Mouse (Mus musculus) heart, embryonic 14.5 days (tissue): ENCODE results near the gene Dnaaf3. TPM values are rescaled to one million over a fixed set of nuclear protein-coding genes. Genes with fewer than 3 reads are reported as not detected.

ENCODE experiments used
- ATAC-seq: fragments of 200-750 bp; cut with Nextera tagmentation; 2 replicates; pipeline ENCODE4 v1.8.0; 2017; ENCODE audit warnings: low read depth, moderate TSS enrichment; ENCODE audit not compliant: insufficient number of reproducible peaks, insufficient read depth, low FRiP score
- H3K27ac ChIP-seq, 2 experiments: fragments of 200-500 bp in 1 of 2; fragments of 300-500 bp in 1 of 2; sonication (generic) in 1 of 2; replicated peaks in 1 of 2; 2 replicates each; pipeline ENCODE4 v1.5.1; 2012 to 2014; ENCODE audit warnings: low read depth in 2 of 2, low read length in 2 of 2, control low read depth in 1 of 2, mild to moderate bottlenecking in 1 of 2, mixed read lengths in 1 of 2; ENCODE audit not compliant: control insufficient read depth in 1 of 2, insufficient read depth in 1 of 2
- H3K27me3 ChIP-seq: fragments of 300-500 bp; sonication (generic); 2 replicates; pipeline ENCODE4 v1.6.1; 2014; ENCODE audit warnings: mild to moderate bottlenecking, low read length, control low read depth; ENCODE audit not compliant: control insufficient read depth, insufficient read depth
- H3K36me3 ChIP-seq: fragments of 300-500 bp; sonication (generic); 2 replicates; pipeline ENCODE4 v1.6.1; 2014; ENCODE audit warnings: mild to moderate bottlenecking, control low read depth, low read length, mixed read lengths; ENCODE audit not compliant: control insufficient read depth, insufficient read depth
- H3K4me1 ChIP-seq, 2 experiments: fragments of 200-500 bp in 1 of 2; fragments of 300-500 bp in 1 of 2; sonication (generic) in 1 of 2; 2 replicates each; pipeline ENCODE4 v1.6.1; 2012 to 2014; ENCODE audit warnings: low read length in 2 of 2, control low read depth in 1 of 2, mixed read lengths in 1 of 2; ENCODE audit not compliant: control insufficient read depth in 2 of 2, insufficient read depth in 2 of 2
- H3K4me2 ChIP-seq: fragments of 300-500 bp; sonication (generic); 2 replicates; pipeline ENCODE4 v1.6.1; 2014; ENCODE audit warnings: mild to moderate bottlenecking, low read length
- H3K4me3 ChIP-seq, 2 experiments: fragments of 200-500 bp in 1 of 2; fragments of 300-500 bp in 1 of 2; sonication (generic) in 1 of 2; 2 replicates each; pipeline ENCODE4 v1.5.1; 2012 to 2014; ENCODE audit warnings: low read length in 2 of 2, mild to moderate bottlenecking in 2 of 2, control low read depth in 1 of 2, low read depth in 1 of 2, moderate library complexity in 1 of 2; ENCODE audit not compliant: control insufficient read depth in 1 of 2, insufficient read depth in 1 of 2
- H3K9ac ChIP-seq: fragments of 300-500 bp; sonication (generic); 2 replicates; pipeline ENCODE4 v1.6.1; 2014; ENCODE audit warnings: mild to moderate bottlenecking, low read length
- H3K9me3 ChIP-seq: fragments of 300-500 bp; sonication (generic); 2 replicates; pipeline ENCODE4 v1.6.1; 2016; ENCODE audit warnings: low read length, control low read depth; ENCODE audit not compliant: control insufficient read depth
- WGBS: fragments of 180-500 bp; shearing (Covaris S2); extraction: QIAGEN DNeasy Blood & Tissue Kit; methylation state at CpG from one replicate; pipeline ENCODE4 v1.1.7; 2014; 5-methylcytosine and 5-hydroxymethylcytosine counted together
- polyA plus RNA-seq: library from polyadenylated mRNA; unstranded; fragments of >200 nt; fragmentation: Nextera tagmentation; extraction: Ambion mirVana; gene quantifications from 2 replicates; pipeline ENCODE4 v1.2.1, GENCODE M21; 2014

Dnaaf3 gene
- polyA plus RNA-seq, 1 experiment from 2014 or later = 0.15 TPM

- ATAC-seq = no peak
- H3K9ac ChIP-seq = peak overlapping the region; percentile 56
- peaks cover 46 to 55% of the 10 kb centered on the region in 2 experiments for H3K4me1 ChIP-seq
- H3K9me3 ChIP-seq = no peaks in the 10 kb centered on the region
- peaks cover 33% of the 10 kb centered on the region for H3K36me3 ChIP-seq
- no peaks in the 10 kb centered on the region for H3K27me3 ChIP-seq
- H3K4me3 ChIP-seq = peak overlapping the region in 1 of 2 experiments; percentile 6; a peak in 1 of 4 replicates
- H3K27ac ChIP-seq = peak overlapping the region; percentile 20 to 39
- H3K4me2 ChIP-seq = peak overlapping the region; percentile 69
- WGBS = 54% methylated on average over 1 of the region's 1 CpGs
Observed at GRCm38 (mm10) chr7:4518487-4518886, 13.8 kb downstream of the Dnaaf3 start.

DNA sequence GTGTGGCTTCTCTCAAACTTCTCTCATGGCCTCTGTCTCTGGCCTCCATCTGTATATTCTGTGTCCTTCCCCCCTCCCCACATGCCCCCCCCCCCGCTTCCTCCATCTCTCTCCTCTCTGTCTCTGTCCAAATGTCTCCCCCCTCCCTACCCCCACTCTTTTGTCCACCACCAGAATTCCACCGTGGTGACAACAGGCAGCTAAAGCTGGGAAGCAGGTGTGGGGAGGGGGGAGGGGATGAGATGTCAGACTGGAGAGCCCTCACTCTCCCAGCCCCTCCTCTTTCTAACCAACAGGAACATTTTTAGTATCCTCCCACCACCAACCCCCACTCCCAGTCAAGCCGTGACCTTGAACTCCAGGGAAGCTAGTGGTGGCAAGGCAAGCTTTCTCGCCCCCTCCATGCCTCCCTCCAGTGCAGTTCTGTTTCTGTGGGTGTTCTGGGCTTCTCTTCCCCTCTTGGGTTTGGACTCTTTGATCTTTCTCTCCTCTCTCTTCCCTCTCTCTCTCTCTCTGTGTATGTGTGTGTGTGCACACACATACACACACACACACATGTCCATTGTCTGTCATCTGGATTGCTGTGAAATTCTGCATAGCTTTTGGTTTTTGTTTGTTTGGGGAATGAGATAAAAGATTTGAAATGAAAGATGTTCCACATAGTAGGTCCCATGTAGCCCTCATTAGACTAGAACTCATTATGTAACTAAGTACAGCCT lies 15.8 kb downstream of the Dnaaf3 start, which contains the start of gene Tnnt1:
Gene Tnnt1, minus strand, starts transcription at position 51 of the 719 bp plus-strand sequence.
- Histone ChIP-seq H3K9me3 (no peaks in the 10 kb centered on the region), H3K36me3 (peaks cover 33% of the 10 kb centered on the region), H3K4me2 (peak within 1 kb of the TSS; percentile 55), H3K27ac (peak within 1 kb of the TSS; percentile 96 to 98), H3K4me1 (peaks cover 52 to 68% of the 10 kb centered on the region in 2 experiments), H3K27me3 (no peaks in the 10 kb centered on the region), H3K4me3 (peak within 1 kb of the TSS; percentile 21 to 34), H3K9ac (peak within 1 kb of the TSS; percentile 72)
- peak; percentile 66 for ATAC-seq
- WGBS = 8% methylated on average over 4 of the region's 4 CpGs

DNA sequence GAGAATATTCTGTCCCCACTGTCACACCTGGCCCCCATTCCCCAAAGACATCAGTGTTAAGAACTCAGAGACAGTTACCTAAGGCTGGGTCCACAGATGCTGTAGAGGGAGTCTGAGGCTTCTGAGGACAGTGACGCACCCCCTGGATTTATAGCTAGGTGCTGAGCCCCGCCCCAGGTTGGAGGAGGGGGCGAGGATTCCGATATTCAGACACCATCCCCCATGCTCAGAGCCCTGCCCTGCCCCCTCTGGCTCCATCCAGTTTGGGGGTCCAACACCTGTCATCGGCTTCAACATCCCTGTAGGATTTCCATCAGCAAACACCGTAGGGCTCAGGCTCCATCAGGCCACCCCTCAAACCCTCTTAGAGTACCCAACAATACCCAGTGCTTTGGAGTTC lies 16.4 kb downstream of the Dnaaf3 start:
- peaks cover 57 to 74% of the 10 kb centered on the region in 2 experiments for H3K4me1 ChIP-seq
- H3K27me3 ChIP-seq = no peaks in the 10 kb centered on the region
- H3K36me3 ChIP-seq = peaks cover 32% of the 10 kb centered on the region
- H3K9me3 ChIP-seq = no peaks in the 10 kb centered on the region
- H3K4me3 ChIP-seq = peak overlapping the region; percentile 21 to 34; a peak in 3 of 4 replicates
- peak overlapping the region; percentile 72 for H3K9ac ChIP-seq
- H3K4me2 ChIP-seq = peak overlapping the region; percentile 55
- peak overlapping the region; percentile 87 to 96 for H3K27ac ChIP-seq
- 38% methylated on average over 6 of the region's 6 CpGs for WGBS
- peak; percentile 26 for ATAC-seq

DNA sequence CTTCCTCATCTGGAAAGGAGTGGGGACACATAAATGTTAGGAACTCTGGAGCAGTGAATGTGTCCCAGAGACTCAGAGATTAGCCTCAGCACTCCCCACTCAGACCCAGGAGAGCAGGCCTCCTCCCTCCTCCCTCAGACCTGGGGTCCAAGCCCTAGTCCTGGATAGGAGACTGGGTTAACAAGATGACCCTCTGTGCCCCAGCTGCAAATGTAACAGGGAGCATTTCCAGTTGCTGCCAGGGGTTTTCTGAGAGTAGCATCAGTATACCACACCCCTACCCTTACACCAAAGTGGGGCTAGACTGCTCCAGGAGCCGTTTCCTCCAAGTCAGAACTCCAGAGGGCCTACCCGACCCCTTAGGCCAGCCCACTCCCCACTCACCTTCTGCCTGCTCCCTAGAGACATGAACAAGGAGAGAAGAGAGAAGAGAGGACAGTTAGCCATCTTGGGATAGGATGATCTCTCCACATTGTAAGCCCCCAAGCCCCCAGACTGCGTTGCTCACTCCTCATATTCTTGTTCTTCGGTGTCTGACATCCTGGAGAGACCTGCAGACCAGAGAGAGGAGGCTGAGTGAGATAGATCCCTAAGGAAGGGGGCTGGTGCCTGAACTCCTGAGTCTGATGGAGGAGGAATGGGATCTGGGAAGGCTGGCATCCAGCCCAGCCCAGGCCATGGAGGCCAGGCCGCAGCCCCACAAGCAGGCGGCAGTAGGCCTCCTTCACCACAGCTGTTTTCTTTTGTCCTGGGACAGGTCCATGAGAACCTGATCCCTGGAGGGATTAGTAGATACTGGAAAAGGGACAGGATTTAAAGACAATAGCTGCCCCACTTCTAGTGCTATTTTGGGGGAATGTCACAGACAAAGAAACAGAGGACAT lies 18.2 kb downstream of the Dnaaf3 start:
- peak overlapping the region; percentile 87 to 96 for H3K27ac ChIP-seq
- WGBS = 23% methylated on average over 6 of the region's 6 CpGs
- no peaks in the 10 kb centered on the region for H3K9me3 ChIP-seq
- H3K9ac ChIP-seq = peak overlapping the region; percentile 72
- H3K4me2 ChIP-seq = peak overlapping the region; percentile 55
- H3K27me3 ChIP-seq = no peaks in the 10 kb centered on the region
- H3K4me3 ChIP-seq = peak overlapping the region; percentile 21 to 44
- ATAC-seq = peak; percentile 25; the same call in 1 of the 2 replicates
- peaks cover 20% of the 10 kb centered on the region for H3K36me3 ChIP-seq
- peaks cover 54 to 84% of the 10 kb centered on the region in 2 experiments for H3K4me1 ChIP-seq

DNA sequence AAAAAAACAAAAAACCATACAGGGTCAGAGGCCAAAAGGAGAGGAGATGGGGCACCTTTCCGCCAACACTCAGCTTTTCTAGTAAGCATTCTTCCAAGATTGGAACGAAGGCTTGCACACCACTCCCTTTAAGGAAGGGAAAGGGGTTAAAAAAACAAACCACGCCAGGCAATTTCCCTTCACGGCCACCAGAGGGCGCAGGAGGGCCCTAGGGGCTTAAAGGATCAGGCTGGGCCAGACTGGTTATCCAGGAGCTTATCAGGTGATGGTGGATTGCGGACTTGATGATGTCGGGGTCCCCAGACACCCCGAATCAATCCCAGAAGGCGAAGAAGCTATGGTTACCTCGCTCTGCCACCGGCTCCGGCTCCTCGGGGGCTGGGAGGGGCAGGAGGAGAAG lies 19.0 kb downstream of the Dnaaf3 start:
- Histone ChIP-seq H3K27me3 (no peaks in the 10 kb centered on the region), H3K27ac (peak overlapping the region; percentile 87 to 96), H3K36me3 (peaks cover 19% of the 10 kb centered on the region), H3K4me3 (peak overlapping the region; percentile 21 to 44), H3K4me2 (peak overlapping the region; percentile 55), H3K9ac (peak overlapping the region; percentile 72), H3K4me1 (peaks cover 56 to 82% of the 10 kb centered on the region in 2 experiments), H3K9me3 (no peaks in the 10 kb centered on the region)
- ATAC-seq = no peak
- WGBS = 18% methylated on average over 13 of the region's 13 CpGs

DNA sequence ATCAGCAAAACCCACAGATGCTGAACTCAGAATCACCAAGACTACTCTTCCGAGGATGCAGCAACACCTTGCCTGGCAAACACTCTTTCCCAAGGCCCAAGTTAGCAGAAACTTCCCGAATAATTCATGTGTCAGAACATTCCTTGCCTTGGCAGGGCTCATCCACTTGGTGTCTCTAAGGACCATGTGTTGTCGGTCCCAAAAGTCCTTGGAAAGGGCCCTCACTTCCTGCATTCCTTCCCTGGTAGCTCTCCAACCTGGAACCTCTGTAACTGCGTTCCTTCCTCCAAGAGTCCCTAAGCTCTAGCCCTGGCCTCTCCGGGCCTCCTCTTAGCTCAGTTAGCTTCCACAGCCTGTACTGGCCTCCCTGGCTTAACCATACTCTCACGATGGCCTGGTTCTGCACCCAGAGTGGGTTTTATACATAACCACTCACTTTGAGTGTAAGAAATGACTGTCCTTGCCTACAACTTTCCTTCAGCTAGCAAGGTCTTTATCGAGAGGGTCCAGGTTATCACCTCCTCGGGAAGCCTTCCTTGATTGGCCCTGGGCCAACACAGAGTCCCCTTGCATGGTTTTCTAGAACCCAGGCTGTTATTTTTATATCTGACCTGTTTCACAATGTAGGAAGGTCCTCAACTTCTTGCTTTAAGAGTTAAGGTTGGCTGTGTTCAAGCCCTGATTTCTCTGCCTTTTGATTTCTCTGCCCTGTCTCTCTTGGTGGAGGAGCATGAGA lies 20.6 kb downstream of the Dnaaf3 start:
- Histone ChIP-seq H3K4me2 (peak overlapping the region; percentile 59), H3K9me3 (no peaks in the 10 kb centered on the region), H3K36me3 (peaks cover 16% of the 10 kb centered on the region), H3K9ac (peak overlapping the region; percentile 69), H3K4me1 (peaks cover 49 to 73% of the 10 kb centered on the region in 2 experiments), H3K4me3 (peak overlapping the region in 1 of 2 experiments; percentile 21; a peak in 2 of 4 replicates), H3K27ac (peak overlapping the region; percentile 47 to 79), H3K27me3 (no peaks in the 10 kb centered on the region)
- WGBS = 16% methylated on average over 8 of the region's 8 CpGs
- no peak for ATAC-seq
